Mouse (Mus musculus): Measurements from ENCODE around the gene Znhit6.
A peak's percentile ranks its signal among the peaks of the same experiment; 100 is the strongest.

GRCm38 (mm10) chr3:145575743-145576481 is at the start of gene Znhit6:
- TF ChIP-seq CTCF (IDR thresholded peaks at IDR 0.05; ENCODE audit: low read depth) (0 out of 2 replicates have a peak, but pooled peaks have one; percentile 3), EP300 (IDR thresholded peaks at IDR 0.05; ENCODE audit: low read depth) (no peak)

All from liver, embryonic 14.5 days (tissue).